Mouse (Mus musculus): ENCODE measurements at regions not wholly inside any gene's neighbourhood (a gene's known extent, or its start where the extent isn't known, plus 50 kb on each side); places are given as distances from the start of the nearest gene placed in this dataset.

GRCm38 (mm10) chr3:121902246-121902645 is 50.1 kb upstream of the Arhgap29 start:
- DNase-seq, result no peak

DNA sequence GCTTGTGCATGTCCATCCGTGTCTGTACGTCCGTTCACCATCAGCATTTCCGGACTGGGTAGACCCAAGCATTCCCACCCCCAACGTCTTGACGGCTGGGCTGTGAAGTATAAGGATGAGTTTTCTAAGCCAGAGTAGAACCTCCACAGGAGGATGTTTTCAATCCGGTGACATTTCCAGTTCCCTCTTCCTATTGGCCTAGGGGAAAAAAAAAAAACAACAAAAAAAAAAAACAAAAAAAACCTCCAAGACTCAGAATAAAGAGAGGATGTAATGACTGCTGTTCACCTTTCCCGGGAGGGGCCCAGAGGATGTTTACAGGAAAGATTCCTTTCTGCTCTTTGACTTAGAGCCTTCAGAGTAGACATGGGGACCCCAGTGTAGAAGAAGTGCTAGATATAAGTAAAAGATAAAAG is 51.9 kb upstream of the Arhgap29 start:
- no peak for DNase-seq

DNA sequence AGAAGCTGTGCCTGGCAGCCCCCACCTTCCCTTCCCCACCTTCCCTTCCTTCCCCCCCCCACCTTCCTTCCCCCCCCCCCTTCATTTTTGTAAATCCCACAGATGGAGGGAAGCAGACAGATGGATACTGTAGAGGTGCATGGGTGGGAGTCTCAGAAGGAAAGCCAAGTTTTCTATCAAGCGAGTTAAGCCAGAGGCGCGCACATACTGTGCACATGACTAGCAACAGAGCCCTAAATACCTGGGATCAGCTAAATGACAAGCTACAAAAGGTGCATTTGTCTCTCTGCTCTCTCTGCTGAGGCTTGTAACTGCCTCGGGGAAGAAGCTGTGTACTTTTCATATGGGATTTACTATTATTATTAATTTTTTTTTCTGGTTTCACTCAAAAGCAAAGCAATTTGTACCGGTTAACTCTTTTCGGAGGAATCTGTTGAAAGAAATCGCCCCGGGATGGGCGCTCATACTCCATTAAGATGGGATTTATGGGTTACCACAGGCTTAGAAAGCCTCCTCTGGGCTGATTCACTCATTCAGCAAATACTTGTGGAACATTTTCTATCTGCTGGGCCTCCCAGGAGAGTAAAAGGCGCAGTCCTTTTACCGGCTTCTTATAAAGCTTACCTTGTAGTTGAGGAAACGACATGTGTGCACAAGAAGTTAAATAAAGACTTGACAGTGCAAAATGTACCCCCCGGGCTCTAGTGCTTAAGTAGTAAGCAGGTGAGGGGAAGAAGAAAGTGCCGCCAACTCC is 54.3 kb upstream of the Arhgap29 start:
- DNase-seq, result no peak

DNA sequence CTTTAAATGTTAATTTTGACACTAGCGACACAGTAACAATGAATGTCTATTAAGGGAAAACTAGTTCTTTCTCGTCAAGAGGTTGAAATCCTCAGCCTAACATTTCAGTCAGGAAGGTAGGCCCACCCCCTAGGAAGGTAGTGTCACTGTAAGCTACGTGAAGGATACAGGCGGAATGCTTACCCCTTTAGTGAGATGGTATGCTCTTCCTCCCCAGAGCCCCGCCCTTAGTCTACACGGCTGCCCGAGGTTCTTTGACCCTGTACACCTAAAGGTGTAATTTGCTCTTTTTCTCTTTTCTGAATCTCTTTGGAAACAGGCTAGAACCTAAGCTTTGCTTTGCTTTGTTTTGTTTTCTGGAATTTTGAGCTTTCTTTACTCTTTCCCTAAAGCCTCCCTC is 58.7 kb upstream of the Arhgap29 start:
- no peak for DNase-seq

DNA sequence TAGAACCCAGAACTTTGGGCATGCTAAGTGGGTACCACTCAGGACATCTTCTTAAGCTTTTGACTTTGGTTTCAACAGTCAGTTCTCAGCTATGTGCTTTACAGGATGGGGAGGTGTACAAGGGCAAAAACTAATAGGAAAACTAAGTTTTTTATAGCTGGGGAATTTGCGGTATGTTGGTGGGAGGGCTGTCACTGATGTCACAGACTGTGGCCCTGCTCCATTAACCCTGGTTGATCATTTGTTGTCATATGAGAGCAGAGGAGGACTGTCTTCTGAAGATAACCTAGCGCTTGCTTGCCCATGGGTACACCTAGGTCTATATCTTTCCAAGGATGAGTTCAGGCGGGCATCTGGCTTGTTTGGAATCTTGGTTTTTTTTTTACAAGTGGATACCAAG is 59.7 kb upstream of the Arhgap29 start:
- no peak for DNase-seq

GRCm38 (mm10) chr3:121891338-121891737 is 61.0 kb upstream of the Arhgap29 start:
- no peak for DNase-seq

- no peak for DNase-seq
Measured at GRCm38 (mm10) chr3:121890563-121890962, 61.8 kb upstream of the Arhgap29 start.

GRCm38 (mm10) chr3:121886870-121887605 is 65.3 kb upstream of the Arhgap29 start:
- no peak for DNase-seq

GRCm38 (mm10) chr3:121886309-121886708 is 66.0 kb upstream of the Arhgap29 start:
- DNase-seq, result no peak

DNA sequence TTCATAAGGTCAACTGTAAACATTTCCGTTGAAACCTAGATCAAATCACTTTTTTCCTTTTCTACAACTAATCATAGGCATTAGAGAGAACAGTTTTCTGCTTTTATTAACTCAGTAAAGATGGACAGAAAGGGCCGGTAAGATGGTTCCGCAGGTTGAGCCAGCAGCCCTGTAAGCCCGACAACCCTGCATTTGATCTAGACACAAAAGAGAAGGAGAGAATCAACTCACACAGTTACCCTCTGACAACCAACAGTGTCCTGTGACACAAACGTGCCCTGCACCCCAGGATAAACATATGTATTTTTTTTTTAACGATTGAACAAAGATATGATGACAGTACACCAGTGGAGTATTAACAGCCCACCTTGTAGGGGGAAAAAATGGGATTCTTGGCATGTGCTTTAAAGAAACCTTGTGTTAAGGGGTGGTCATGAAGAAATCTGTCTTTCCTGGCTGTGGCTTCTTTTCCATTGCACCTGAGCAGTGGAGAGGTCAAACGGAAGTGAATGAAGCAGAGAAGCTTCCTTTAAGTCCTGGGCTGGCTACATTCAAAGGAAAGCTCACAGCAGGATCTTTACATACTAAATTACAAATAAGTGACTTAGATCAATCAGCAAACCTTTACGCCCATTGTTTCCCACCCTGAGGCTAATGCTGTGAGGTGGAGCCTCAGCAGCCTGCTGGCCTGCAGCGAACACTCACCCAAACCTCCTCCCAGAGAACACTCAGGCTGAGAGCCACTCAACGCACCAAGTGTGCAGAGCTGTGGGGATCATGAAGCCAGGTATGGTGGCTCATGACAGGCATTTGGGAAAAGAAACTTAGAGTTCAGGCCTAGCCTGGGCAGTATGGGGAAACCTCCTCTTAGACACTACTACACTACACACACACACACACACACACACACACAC is 66.8 kb upstream of the Arhgap29 start:
- no peak for DNase-seq

- peak; percentile 57 to 77 for DNase-seq
Measured at GRCm38 (mm10) chr3:121884328-121885248, 67.8 kb upstream of the Arhgap29 start.

DNA sequence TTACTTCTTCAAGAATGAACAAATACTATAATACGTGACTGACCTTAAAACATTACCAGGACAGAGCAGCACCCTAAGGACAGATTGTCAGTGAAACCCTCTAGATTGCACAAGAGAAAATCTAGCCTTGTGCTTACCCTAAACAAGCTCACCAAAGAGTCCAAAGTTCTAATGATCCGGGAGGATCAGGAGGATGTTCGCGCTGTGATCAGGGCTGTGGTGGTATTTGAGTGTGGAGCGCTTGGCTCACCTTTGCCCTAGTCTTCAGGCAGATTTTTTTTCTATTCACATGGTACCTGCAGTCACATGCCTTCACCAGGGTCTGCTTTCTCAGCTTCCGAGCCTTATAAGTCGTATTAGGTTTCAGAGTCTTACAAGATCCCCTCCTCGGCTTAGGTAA is 65.3 kb upstream of the Abcd3 start:
- no peak for DNase-seq

DNA sequence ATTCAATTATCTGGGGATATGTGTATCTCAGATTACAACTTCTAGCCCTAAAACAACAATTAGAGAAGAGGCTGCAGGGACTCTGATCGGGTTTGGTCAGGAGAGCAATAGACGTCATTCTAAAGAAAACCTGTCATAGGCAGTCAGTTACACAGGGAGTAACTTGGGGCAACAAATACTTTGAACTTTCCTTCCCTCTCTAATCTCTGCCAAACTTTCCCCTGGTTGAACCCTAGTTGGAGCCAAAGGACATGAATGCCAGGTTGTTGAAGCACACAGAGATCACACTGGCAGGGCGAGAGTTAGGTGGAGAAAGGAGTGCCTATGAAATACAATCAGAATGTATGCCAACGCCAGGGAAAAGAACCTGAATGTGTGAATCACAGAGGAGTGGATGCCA is 60.0 kb upstream of the Abcd3 start:
- no peak for DNase-seq

- no peak for DNase-seq
Measured at GRCm38 (mm10) chr3:121874576-121874975, 59.5 kb upstream of the Abcd3 start.

DNA sequence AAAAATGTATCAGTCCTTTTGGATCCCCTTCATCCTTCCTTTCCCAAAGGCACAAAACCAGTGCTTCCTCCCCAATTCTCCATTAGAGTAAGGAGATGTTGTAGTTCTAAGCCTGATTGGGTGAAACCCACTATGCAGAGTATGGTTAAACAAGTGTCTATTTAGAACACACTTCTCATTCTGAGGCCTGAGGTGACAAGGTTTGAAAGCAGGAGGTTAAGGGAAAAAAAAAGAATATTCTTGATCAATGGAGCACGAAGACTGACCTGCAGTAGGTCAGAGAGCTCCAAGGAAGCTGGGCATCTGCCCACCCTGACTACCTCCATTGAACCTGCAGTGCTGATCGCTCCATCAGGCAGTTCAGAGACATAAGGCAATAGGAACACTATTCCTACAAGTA is 58.5 kb upstream of the Abcd3 start:
- DNase-seq, result no peak

DNA sequence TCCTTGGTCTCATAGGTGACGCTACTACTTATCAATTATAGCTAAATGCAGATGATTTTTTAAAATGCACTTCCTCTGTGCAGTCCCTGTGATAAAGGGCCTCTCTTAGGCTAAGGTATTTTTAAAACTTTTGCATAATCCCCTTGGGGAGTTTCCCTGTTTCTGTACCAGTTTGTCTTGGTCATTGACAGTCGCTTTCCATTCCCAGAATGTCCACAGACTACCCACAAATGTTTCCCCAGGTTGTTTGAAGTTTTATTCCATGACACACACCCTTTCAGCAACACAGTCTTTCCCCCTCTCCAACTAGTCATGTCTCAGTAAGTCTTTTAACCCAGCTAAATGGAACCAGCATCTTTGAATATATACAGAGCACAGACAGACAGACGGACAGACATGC is 57.6 kb upstream of the Abcd3 start:
- DNase-seq, result no peak

DNA sequence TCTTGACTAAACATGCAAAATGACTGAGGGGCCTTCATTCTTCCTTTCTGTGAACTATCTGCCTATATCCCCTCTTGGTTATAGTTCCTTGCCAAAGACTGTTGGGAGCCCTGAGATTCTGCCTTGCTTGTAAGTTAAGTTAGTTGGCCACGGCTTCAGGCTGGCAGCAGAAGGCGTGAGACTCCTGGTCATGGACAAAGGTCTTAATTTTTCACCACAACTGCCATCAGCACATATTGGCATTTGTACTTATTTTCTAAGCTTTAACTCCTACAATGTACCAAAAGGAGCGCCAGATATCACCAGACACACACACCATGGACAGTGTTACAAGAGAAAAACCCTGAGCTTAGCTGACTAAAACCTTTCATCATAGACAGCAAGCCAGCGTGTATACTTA is 56.7 kb upstream of the Abcd3 start:
- DNase-seq, result no peak

DNA sequence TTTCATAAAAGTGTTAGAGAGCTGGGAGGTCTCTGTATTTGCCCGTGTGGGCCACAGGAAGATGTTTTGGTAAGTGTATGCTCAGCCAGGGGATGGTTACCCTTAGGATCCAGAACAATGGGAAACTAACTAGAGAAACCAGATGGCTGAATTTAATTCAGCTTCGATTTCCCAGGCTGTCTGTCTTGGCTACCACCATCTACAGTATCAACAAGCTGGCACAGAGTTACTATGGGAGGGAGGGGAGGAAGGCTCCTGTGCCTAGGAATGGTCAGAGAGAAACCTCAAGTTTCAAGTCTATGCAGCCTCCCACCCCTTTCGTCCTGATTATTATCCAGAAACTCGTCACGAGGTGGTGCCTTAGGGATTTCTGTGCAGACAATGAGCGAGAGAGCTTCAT is 55.6 kb upstream of the Abcd3 start:
- DNase-seq, result no peak

DNA sequence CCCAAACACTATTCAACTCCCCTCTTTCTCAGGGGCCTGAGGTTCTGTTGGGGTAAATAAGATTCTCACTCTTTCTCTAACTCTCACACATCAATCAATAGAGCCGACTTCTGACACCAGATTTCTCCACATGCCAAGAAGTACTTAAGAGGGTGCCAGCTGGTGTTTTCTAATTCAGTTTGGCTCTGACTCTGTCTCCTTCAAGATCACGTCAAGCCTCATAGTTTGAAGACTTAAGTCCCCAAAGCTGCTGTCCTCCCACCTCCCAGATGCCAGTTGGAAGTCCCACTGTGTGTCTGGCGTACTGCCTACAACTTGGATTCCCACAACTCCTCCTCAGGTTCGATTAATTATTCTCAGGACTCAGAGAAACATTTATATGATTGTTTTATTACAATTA is 54.6 kb upstream of the Abcd3 start:
- DNase-seq, result no peak

DNA sequence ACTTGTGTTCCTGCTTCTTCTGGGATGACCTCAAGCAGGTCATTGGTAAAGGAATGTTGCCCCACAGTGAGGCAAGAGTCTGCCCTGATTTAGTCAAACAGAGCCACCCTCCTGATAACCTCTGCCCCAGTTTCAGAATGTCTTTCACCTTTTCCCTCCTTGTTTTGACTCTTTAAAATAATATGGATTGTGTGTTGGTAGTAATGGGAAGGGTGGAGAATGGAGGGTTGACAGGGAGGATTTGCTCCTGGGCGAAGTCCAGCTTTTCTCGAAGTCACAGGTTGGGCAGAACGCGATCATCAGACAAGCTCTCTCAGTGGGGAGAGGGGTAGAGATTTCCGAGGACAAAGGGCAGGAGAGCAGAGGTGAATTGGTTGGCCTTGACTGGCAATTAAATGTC is 52.2 kb upstream of the Abcd3 start:
- no peak for DNase-seq

- no peak for DNase-seq
Measured at GRCm38 (mm10) chr3:121864734-121865445, 49.8 kb upstream of the Abcd3 start.

Measured in thymus, adult 18-20 months (tissue).